Mouse (Mus musculus) CH12.LX (cell line): ENCODE measurements around the gene Brsk1. TPM values are rescaled to one million over a fixed set of nuclear protein-coding genes. Genes with fewer than 3 reads are reported as not detected.

Experiments used
- DNase-seq: peaks from one replicate; pipeline ENCODE4 v3.0.0-alpha.2; 2013; ENCODE audit errors: extremely low read depth
- H3K27ac ChIP-seq: 2 replicates; pipeline ENCODE4 v1.5.1; 2012; ENCODE audit warnings: low read depth, mild to moderate bottlenecking, control low read depth, moderate library complexity; ENCODE audit not compliant: insufficient read depth
- H3K27me3 ChIP-seq: replicated peaks from 2 replicates; pipeline ENCODE3; 2012; ENCODE audit warnings: inconsistent platforms
- H3K36me3 ChIP-seq, 2 experiments: replicated peaks in 1 of 2; 2 replicates each; pipeline versions ENCODE3 to v1.6.1; 2012; ENCODE audit warnings: inconsistent platforms in 1 of 2, low read length in 1 of 2, mild to moderate bottlenecking in 1 of 2, mixed read lengths in 1 of 2, moderate library complexity in 1 of 2; ENCODE audit not compliant: control insufficient read depth in 1 of 2, insufficient read depth in 1 of 2
- H3K4me1 ChIP-seq, 2 experiments: 2 replicates each; pipeline ENCODE4 v1.6.1; 2012; ENCODE audit warnings: inconsistent platforms in 1 of 2, moderate library complexity in 1 of 2; ENCODE audit not compliant: insufficient read depth in 2 of 2, control insufficient read depth in 1 of 2
- H3K4me2 ChIP-seq: 2 replicates; pipeline ENCODE4 v1.6.1; 2012; ENCODE audit warnings: low read depth, mild to moderate bottlenecking, control low read depth; ENCODE audit not compliant: poor library complexity, insufficient read depth, severe bottlenecking
- H3K4me3 ChIP-seq, 3 experiments: fragments of 150-350 bp in 1 of 3; sonication (generic) in 1 of 3; replicated peaks in 1 of 3; 2 replicates each; pipeline versions ENCODE3 to v1.5.1; 2011 to 2012; ENCODE audit warnings: low read depth in 2 of 3, low read length in 2 of 3, mild to moderate bottlenecking in 2 of 3, moderate library complexity in 2 of 3, control low read depth in 1 of 3, improper control_type of control experiment in 1 of 3, inconsistent platforms in 1 of 3, mixed read lengths in 1 of 3; ENCODE audit not compliant: poor library complexity in 1 of 3
- H3K79me2 ChIP-seq: replicated peaks from 2 replicates; pipeline ENCODE4 v1.6.1; 2012; ENCODE audit warnings: mild to moderate bottlenecking, moderate library complexity; ENCODE audit not compliant: control insufficient read depth, poor library complexity, insufficient read depth, severe bottlenecking; ENCODE audit errors: extremely low read depth
- H3K9ac ChIP-seq: 2 replicates; pipeline ENCODE4 v1.6.1; 2012; ENCODE audit warnings: low read depth, mild to moderate bottlenecking, control low read depth, moderate library complexity; ENCODE audit not compliant: insufficient read depth
- H3K9me3 ChIP-seq: replicated peaks from 2 replicates; pipeline ENCODE3; 2012; ENCODE audit warnings: low read length, inconsistent platforms, mixed read lengths
- CHD2 ChIP-seq: IDR thresholded peaks from 2 replicates; pipeline ENCODE4 v1.6.1; 2011; ENCODE audit warnings: low read length, improper control_type of control experiment
- CTCF ChIP-seq, 2 experiments: IDR thresholded peaks in 1 of 2; conservative IDR thresholded peaks in 1 of 2; 2 replicates each; pipeline ENCODE4 v1.5.1; 2011 to 2012; ENCODE audit warnings: low read depth in 2 of 2, low read length in 2 of 2, improper control_type of control experiment in 1 of 2, inconsistent platforms in 1 of 2, mild to moderate bottlenecking in 1 of 2, moderate library complexity in 1 of 2
- E2F4 ChIP-seq: IDR thresholded peaks from 2 replicates; pipeline ENCODE4 v1.6.1; 2011; ENCODE audit warnings: low read depth, low read length, improper control_type of control experiment; ENCODE audit not compliant: insufficient replicate concordance
- EP300 ChIP-seq: IDR thresholded peaks from 2 replicates; pipeline ENCODE4 v1.6.1; 2011; ENCODE audit warnings: low read length, improper control_type of control experiment
- IRF4 ChIP-seq: IDR thresholded peaks from 2 replicates; pipeline ENCODE4 v1.6.1; 2014; ENCODE audit warnings: low read depth, mild to moderate bottlenecking, inconsistent platforms, low read length, improper control_type of control experiment
- JUN ChIP-seq: IDR thresholded peaks from 2 replicates; pipeline ENCODE4 v1.6.1; 2011; ENCODE audit warnings: low read depth, mild to moderate bottlenecking, low read length, improper control_type of control experiment, moderate library complexity; ENCODE audit not compliant: insufficient read depth
- JUND ChIP-seq: conservative IDR thresholded peaks from 2 replicates; pipeline ENCODE4 v1.6.1; 2011; ENCODE audit warnings: low read depth, low read length, improper control_type of control experiment
- KAT2A ChIP-seq: IDR thresholded peaks from 2 replicates; pipeline ENCODE4 v1.6.1; 2012; ENCODE audit warnings: low read length, improper control_type of control experiment, inconsistent platforms; ENCODE audit not compliant: insufficient replicate concordance
- MAX ChIP-seq: IDR thresholded peaks from 2 replicates; pipeline ENCODE4 v1.6.1; 2011; ENCODE audit warnings: low read length, improper control_type of control experiment
- MXI1 ChIP-seq: IDR thresholded peaks from 2 replicates; pipeline ENCODE4 v1.6.1; 2011; ENCODE audit warnings: mild to moderate bottlenecking, low read depth, low read length, improper control_type of control experiment
- MYC ChIP-seq: IDR thresholded peaks from 2 replicates; pipeline ENCODE4 v1.6.1; 2011; ENCODE audit warnings: low read depth, mild to moderate bottlenecking, improper control_type of control experiment, low read length
- NELFE ChIP-seq: IDR thresholded peaks from 2 replicates; pipeline ENCODE4 v1.6.1; 2011; ENCODE audit warnings: low read depth, low read length, improper control_type of control experiment
- NRF1 ChIP-seq: IDR thresholded peaks from 2 replicates; pipeline ENCODE4 v1.6.1; 2014; ENCODE audit warnings: low read depth, mild to moderate bottlenecking, inconsistent platforms, low read length, improper control_type of control experiment, moderate library complexity
- PAX5 ChIP-seq: IDR thresholded peaks from 2 replicates; pipeline ENCODE4 v1.6.1; 2012; ENCODE audit warnings: low read length, inconsistent platforms, mixed read lengths
- POLR2A ChIP-seq: IDR thresholded peaks from 2 replicates; pipeline ENCODE4 v1.6.1; 2011; ENCODE audit warnings: low read depth, mild to moderate bottlenecking, improper control_type of control experiment, low read length
- POLR2AphosphoS2 ChIP-seq: IDR thresholded peaks from 2 replicates; pipeline ENCODE4 v1.6.1; 2011; ENCODE audit warnings: low read depth, low read length, improper control_type of control experiment
- RAD21 ChIP-seq: IDR thresholded peaks from 2 replicates; pipeline ENCODE4 v1.6.1; 2011; ENCODE audit warnings: low read depth, mild to moderate bottlenecking, low read length, improper control_type of control experiment, moderate library complexity
- SIN3A ChIP-seq: IDR thresholded peaks from 2 replicates; pipeline ENCODE4 v1.6.1; 2012; ENCODE audit warnings: low read length, improper control_type of control experiment, inconsistent platforms
- SMC3 ChIP-seq: IDR thresholded peaks from 2 replicates; pipeline ENCODE4 v1.6.1; 2011; ENCODE audit warnings: low read depth, low read length, improper control_type of control experiment
- TBP ChIP-seq: conservative IDR thresholded peaks from 2 replicates; pipeline ENCODE4 v1.6.1; 2011; ENCODE audit warnings: low read depth, low read length, improper control_type of control experiment
- TCF12 ChIP-seq: IDR thresholded peaks from 2 replicates; pipeline ENCODE4 v1.6.1; 2014; ENCODE audit warnings: low read depth, mild to moderate bottlenecking, inconsistent platforms, low read length, improper control_type of control experiment
- USF1 ChIP-seq: IDR thresholded peaks from 2 replicates; pipeline ENCODE4 v1.6.1; 2014; ENCODE audit warnings: low read depth, mild to moderate bottlenecking, inconsistent platforms, low read length, improper control_type of control experiment
- USF2 ChIP-seq: conservative IDR thresholded peaks from 2 replicates; pipeline ENCODE4 v1.6.1; 2011; ENCODE audit warnings: low read depth, low read length, improper control_type of control experiment
- ZC3H11A ChIP-seq: IDR thresholded peaks from 2 replicates; pipeline ENCODE4 v1.6.1; 2012; ENCODE audit warnings: low read depth, mild to moderate bottlenecking, inconsistent platforms, low read length, improper control_type of control experiment
- ZKSCAN1 ChIP-seq: IDR thresholded peaks from 2 replicates; pipeline ENCODE4 v1.6.1; 2012; ENCODE audit warnings: low read depth, inconsistent platforms, low read length, improper control_type of control experiment, borderline replicate concordance
- ZMIZ1 ChIP-seq: IDR thresholded peaks from 2 replicates; pipeline ENCODE4 v1.6.1; 2012; ENCODE audit warnings: low read depth, mild to moderate bottlenecking, inconsistent platforms, low read length, improper control_type of control experiment
- dilution Hi-C: fragments of 300-500 bp; cut with MboI; formaldehyde crosslinking; loops from 2 replicates; pipeline ENCODE4 v1.14.3; 2020; ENCODE audit warnings: low sequenced_read_pairs; ENCODE audit not compliant: extremely low pct_unique_long_range_greater_than_20kb, extremely low pct_ligation_motif_present
- in situ Hi-C: fragments of 300-500 bp; cut with MboI; formaldehyde crosslinking; loops from 3 replicates; pipeline ENCODE4 v1.14.3; 2019; ENCODE audit warnings: low sequenced_read_pairs, low pct_ligation_motif_present, low pct_unique_long_range_greater_than_20kb, mixed read lengths
- polyA plus RNA-seq: library from polyadenylated mRNA; unstranded; fragments of >175 nt; gene quantifications from 2 replicates; pipeline ENCODE4 v1.2.1, GENCODE M21; 2012; ENCODE audit warnings: low read depth; ENCODE audit not compliant: insufficient read length
- total RNA-seq, 2 experiments: library from RNA; depleted of rRNA; stranded (reverse); fragments of 300-350 nt in 1 of 2; fragments of >200 nt in 1 of 2; gene quantifications; 2 replicates each; pipeline ENCODE4 v1.2.3; 2012 to 2014

Gene Brsk1
- total and polyA plus RNA-seq, 3 experiments = 0.25 TPM; not detected in 2

GRCm38 (mm10) chr7:4705098-4705497 lies 14.7 kb downstream of the Brsk1 start:
- no peak overlapping the region for H3K4me3 ChIP-seq
- DNase-seq = peak; percentile 32
- in situ Hi-C loops = loop anchor here (10.0 kb wide), 1 partner anchor 80 kb away; the partner anchor contains the start of genes Il11, Tmem190 and Tmem238
- H3K9me3 ChIP-seq = no peaks in the 10 kb centered on the region
- no peaks in the 10 kb centered on the region for H3K36me3 ChIP-seq
- dilution Hi-C loops = no loop called here
- H3K79me2 ChIP-seq = no peaks in the 10 kb centered on the region
- no peaks in the 10 kb centered on the region for H3K27me3 ChIP-seq
- TF ChIP-seq SMC3 (peak; percentile 42), CTCF (conservative IDR thresholded peaks at IDR 0.05 in 1 of 2, IDR thresholded peaks at IDR 0.05 in 1 of 2; ENCODE audit: low read depth in 2 of 2, low read length in 2 of 2) (peak; percentile 24 to 67; a peak in 3 of 4 replicates), NRF1 (no peak), RAD21 (peak; percentile 61), ZKSCAN1 (no peak)
- H3K27ac ChIP-seq = no peak overlapping the region
- no peak overlapping the region for H3K9ac ChIP-seq
- no peak overlapping the region for H3K4me2 ChIP-seq
- H3K4me1 ChIP-seq = no peaks in the 10 kb centered on the region

GRCm38 (mm10) chr7:4712594-4712993 lies 22.2 kb downstream of the Brsk1 start:
- TF ChIP-seq SMC3 (peak; percentile 43), CTCF (conservative IDR thresholded peaks at IDR 0.05 in 1 of 2, IDR thresholded peaks at IDR 0.05 in 1 of 2; ENCODE audit: low read depth in 2 of 2, low read length in 2 of 2) (peak in 1 of 2 experiments; percentile 54; a peak in 2 of 4 replicates), TCF12 (no peak), RAD21 (peak; percentile 53)
- Histone ChIP-seq H3K27me3 (no peaks in the 10 kb centered on the region), H3K36me3 (no peaks in the 10 kb centered on the region), H3K4me3 (no peak overlapping the region), H3K79me2 (no peaks in the 10 kb centered on the region), H3K4me1 (peaks cover 5 to 23% of the 10 kb centered on the region in 2 experiments; a peak in 3 of 4 replicates), H3K9me3 (no peaks in the 10 kb centered on the region), H3K27ac (no peak overlapping the region), H3K4me2 (no peak overlapping the region), H3K9ac (no peak overlapping the region)
- DNase-seq = no peak
- dilution Hi-C loops (no loop called here), in situ Hi-C loops (no loop called here)

GRCm38 (mm10) chr7:4716955-4717354 lies 26.6 kb downstream of the Brsk1 start:
- peak; percentile 58 for DNase-seq
- no peaks in the 10 kb centered on the region for H3K9me3 ChIP-seq
- in situ Hi-C loops = no loop called here
- dilution Hi-C loops = no loop called here
- H3K79me2 ChIP-seq = no peaks in the 10 kb centered on the region
- H3K4me3 ChIP-seq = peak overlapping the region in 1 of 3 experiments; percentile 33
- no peak overlapping the region for H3K9ac ChIP-seq
- TF ChIP-seq POLR2AphosphoS2 (no peak), ZMIZ1 (no peak), MXI1 (0 out of 2 replicates have a peak, but pooled peaks have one; percentile 59), E2F4 (no peak), USF2 (peak; percentile 49; the same call in 1 of the 2 replicates), JUN (no peak), TCF12 (no peak), EP300 (peak; percentile 49; the same call in 1 of the 2 replicates), RAD21 (no peak), TBP (no peak), SIN3A (no peak), CHD2 (no peak), PAX5 (no peak), IRF4 (no peak), JUND (no peak), ZC3H11A (no peak), MYC (peak; percentile 95), POLR2A (no peak), KAT2A (no peak), NELFE (no peak), MAX (peak; percentile 98), USF1 (peak; percentile 42)
- H3K36me3 ChIP-seq = no peaks in the 10 kb centered on the region
- no peak overlapping the region for H3K27ac ChIP-seq
- H3K27me3 ChIP-seq = no peaks in the 10 kb centered on the region
- peaks cover 5 to 45% of the 10 kb centered on the region in 2 experiments; a peak in 3 of 4 replicates for H3K4me1 ChIP-seq
- H3K4me2 ChIP-seq = peak overlapping the region; percentile 37
